Mouse (Mus musculus) left cerebral cortex, postnatal 36 days (tissue): Measurements from ENCODE around the gene Bbs2. TPM values are rescaled to one million over a fixed set of nuclear protein-coding genes. Genes with fewer than 3 reads are reported as not detected.
A peak's percentile ranks its signal among the peaks of the same experiment; 100 is the strongest.
"Not testable (repeated sequence)": the region's sequence is repeated elsewhere in the genome, so short reads cannot be mapped to it uniquely, and the experiment has no call there.

Experiments used
- DNase-seq, 2 experiments: peaks; one replicate each; pipeline ENCODE4 v3.0.0; 2021 to 2022; ENCODE audit warnings: low spot score in 2 of 2, mixed read lengths in 1 of 2
- intact Hi-C: fragments of 180-260 bp; cut with DNase I; formaldehyde crosslinking; loops from one replicate; pipeline ENCODE4 v1.15.1; 2025
- total RNA-seq, 2 experiments: library from RNA; stranded (reverse); gene quantifications; 2 replicates each; pipeline ENCODE4 v1.2.3; 2021

Gene Bbs2
- total RNA-seq, 2 experiments from 2014 or later: 25.4 to 35.3 TPM

DNA sequence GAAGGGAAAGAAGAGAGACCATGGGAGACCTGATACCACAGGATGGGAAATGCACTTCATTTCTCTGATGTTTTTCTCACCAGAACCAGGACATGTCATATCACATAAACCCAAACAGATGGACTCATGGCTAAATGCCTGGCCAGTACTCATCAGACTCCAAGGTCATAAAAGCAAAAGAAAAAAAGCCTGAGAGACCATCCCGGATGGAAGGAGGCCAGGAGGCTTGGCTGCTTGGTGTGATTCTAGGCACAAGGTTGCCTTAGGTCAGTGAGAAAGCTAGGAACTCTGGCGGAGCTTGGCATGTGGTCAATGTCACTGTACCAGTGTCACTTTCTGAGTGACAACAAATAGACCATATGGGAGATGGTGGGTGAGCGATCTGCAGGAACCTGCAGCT lies 9.1 kb upstream of the Bbs2 start:
- intact Hi-C loops: no loop called here
- no peak for DNase-seq

DNA sequence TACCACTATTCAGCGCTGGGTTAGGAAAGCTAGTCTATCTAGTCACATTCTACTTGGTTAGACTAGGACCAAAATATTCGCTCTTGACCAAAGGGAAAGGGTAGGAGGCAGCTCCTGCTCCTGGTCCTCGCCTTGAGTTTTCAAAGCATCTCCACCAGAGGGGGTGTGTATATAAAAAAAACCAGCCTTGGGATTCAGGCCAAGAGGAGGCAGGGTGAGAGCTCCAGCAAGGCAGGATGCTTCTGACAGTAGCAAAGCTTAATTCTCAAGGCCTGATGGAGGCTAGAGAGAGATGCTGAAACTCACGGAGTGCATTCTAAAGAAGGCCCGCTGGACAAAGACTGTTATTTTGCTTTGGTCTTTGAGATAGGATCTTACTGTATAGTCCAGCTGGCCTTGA lies 5.4 kb upstream of the Bbs2 start:
- intact Hi-C loops: loop anchor here (5.0 kb wide), 2 partner anchors 63 to 93 kb away; no protein-coding TSS in a partner anchor
- peak; percentile 43 to 46 for DNase-seq

DNA sequence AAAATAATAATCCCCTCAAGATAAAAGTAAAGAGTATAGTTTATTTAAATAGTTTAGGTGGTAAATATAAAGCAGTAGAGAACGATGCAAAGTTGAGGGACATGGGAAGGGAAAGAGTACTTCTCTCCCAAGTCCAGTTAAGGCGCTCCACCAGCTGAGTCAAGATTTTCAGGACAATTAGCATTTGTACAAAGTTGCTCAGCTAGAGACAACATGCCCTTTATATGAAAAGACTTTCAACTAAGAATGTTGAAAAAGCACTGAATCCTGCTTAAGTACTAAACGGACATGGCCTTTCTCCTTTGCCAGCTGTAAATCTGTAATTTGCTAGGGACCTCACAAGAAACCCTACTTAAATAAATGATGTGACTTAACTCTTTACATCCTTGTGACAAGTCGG lies 268 bp upstream of the Bbs2 start:
- intact Hi-C loops: loop anchor here (2.0 kb wide), 1 partner anchor 54 kb away; the partner anchor contains the start of gene Mt3
- DNase-seq: no peak

DNA sequence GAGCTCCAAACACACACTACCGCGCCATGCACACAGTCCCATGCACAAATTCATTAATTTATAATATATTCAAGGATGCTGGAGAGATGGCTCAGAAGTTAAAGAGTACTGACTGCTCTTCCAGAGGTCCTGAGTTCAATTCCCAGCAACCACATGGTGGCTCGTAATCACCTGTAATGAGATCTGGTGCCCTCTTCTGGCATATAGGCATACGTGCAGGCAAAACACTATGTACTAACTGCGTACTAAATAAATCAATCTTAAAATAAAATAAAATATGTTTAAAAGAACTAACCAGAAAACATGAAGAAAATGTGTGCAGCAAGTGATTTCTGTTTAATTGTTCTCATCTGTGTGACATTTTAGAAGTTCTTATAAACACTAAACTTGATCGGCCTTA lies 4.4 kb downstream of the Bbs2 start:
- intact Hi-C loops: no loop called here
- no peak for DNase-seq

DNA sequence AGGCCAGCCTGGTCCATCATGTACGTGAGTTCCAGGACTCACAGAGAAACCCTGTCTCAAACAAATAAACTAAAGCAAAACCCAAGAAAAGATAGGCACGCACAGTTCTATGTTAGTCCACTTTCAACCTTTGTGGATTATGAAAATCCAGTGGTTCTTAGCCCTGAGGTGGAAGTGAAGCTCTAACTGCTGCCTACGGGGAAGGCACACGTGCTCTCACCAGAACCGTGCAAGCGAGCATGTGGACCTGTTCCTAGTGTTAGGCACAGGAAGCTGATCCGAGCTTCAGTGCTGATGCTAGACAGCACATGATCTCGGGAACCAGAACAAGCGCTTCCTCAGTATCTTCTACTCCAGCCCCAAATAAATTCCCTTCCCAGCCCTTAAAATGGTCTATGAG lies 5.9 kb downstream of the Bbs2 start:
- no peak for DNase-seq
- intact Hi-C loops: no loop called here

DNA sequence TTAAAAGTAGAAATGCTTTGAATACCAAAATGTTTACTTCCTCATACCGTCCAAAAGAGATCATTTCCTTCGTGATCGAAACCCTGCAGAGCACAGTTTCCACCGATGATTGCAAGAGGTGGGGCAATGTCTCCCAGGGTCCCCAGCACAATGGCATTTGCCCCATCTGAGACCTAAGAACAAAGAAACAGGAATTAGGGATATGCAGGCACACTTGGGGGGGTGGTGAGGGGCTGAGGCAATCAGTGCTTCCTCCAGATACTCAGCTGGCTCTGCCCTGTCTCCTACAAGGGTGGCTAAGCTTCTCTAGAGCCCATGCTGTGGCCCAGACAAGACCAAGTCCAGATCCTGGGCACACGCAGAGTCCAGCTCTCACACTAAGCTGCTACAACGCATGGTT lies 9.0 kb downstream of the Bbs2 start:
- intact Hi-C loops: no loop called here
- DNase-seq: no peak

DNA sequence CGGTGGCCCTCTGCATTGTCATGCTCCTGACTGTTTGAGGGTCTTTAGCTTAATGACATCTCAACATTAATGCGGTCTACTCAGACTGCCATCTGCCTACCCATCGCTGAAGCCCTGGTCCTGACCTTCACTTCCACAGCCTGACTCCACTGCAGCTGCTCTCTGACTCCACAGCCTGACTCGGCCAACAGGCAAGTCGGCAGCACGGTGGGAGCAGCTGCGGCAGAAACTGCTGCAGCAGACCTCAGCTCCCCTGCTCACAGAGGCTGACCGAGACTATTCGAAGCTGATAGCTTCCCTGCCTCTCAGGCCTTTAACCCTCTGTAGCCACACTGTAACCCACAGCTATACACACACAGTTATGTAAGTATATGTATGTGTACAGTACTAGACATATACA lies 10.8 kb downstream of the Bbs2 start:
- intact Hi-C loops: no loop called here
- no peak for DNase-seq

DNA sequence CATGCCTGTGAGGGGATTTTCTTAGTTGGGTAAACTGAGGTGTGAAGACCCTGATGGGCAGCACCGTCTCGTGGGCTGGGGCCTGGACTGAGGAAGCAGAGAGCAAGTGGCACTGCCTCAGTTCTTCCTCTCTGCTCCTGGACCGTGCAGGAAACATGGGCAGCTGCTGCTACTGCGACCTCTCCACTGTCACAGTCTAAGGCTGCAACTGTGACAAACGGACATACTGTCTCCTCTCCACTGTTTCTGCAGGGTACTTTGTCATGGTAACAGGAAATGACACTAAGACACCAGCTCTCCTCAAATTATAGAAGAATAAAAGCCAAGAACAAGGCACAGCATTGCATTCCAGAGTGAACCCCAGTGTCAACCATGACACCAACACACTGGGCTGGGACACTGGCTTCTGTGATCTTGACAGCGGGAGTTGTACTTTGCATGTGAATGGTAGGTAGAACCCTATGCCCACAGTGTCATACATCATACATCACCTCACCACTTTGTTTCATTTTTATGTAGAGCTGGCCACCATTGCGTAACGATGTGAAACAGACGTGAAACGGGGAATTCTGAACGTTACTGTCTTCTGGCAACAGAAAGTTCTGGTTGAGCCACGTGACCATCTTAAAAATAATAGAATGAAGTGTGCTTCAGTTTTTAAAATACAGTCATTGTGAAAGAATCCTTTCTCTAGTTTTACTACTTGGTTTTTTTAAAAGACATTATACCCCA lies 22.1 kb downstream of the Bbs2 start:
- no peak for DNase-seq
- intact Hi-C loops: no loop called here

DNA sequence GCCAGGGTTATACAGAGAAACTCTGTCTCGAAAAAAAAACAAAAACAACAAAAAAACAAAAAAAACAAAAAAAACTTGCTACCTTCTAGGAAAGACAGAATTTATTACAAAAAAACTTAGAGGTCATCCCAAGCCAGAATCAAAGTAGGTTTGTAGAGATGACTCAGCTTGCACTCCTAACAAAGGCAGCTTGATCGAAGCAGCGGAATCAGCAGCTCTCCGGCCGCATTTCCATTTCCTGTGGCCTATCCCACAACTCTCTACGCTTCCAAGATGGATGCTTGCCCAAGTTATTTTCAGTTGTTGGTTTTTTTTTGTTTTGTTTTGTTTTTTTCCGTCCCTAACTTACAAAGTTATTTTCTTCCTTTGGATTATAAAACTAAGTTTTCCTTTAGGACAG lies 29.9 kb downstream of the Bbs2 start:
- intact Hi-C loops: no loop called here
- DNase-seq: no peak

DNA sequence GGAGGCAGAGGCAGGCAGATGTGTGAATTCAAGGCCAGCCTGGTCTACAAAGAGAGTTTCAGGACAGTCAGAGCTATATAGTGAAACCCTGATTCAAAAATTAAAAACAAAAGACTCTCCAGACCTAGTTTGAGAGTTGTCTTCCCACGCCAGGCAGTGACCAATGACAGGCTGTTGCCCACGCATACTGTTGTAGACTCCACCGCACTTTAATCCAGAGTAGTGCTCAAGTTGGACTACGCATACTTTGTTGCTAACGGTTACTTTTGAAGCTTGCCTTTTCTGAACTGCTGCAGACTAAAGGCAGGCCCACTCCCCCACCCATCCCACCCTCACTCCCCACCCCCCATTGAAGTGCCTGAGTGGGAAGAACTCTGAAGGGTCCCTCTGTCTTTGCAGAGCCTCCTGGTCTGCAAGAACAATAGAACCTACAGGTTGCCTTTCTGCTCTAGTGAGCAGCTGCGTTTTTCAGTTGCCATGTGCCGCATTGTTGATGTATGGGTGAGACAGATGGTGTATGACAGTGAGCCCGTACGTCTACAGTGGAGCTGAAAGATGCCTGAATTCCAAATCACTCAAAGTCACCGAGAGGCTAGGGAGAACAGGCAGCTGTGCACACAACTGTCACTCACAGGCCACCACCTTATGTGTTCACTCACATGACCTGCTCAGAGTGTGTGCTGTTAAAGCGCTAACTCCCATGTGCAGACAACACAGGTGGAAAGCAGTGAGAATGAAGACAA lies 32.4 kb downstream of the Bbs2 start:
- DNase-seq: no peak
- intact Hi-C loops: no loop called here

DNA sequence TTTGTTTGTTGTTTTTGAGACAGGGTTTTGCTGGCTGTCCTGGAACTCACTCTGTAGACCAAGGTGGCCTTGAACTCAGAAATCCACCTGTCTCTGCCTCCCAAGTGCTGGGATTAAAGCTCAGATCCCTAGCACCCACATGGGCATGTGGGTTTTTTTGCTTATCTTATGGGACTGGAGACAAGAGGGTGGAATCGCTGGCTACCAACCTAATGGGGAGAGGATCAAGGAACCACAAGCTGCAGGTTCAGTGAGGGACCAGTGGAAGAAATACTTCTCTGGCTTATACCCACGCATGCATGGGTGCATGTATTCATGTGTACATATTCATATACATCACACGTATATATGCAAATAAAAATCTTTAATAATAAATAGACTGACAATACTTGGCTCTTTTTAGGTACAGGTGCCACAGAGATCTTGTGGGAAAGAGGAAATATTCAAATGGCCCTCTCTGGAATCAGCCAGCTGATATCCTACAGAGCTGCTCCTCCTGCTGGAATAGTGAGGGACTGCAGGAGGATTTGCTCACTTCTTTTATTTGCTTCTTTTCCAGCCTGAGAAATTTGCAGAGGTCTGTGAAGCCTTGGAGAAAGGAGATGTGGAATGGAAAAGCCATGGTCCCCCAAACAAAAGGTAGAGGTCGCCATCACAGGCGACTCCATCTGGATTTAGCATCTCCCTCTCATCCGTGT lies 41.4 kb downstream of the Bbs2 start:
- intact Hi-C loops: no loop called here
- DNase-seq: peak in 1 of 2 experiments; percentile 28

DNA sequence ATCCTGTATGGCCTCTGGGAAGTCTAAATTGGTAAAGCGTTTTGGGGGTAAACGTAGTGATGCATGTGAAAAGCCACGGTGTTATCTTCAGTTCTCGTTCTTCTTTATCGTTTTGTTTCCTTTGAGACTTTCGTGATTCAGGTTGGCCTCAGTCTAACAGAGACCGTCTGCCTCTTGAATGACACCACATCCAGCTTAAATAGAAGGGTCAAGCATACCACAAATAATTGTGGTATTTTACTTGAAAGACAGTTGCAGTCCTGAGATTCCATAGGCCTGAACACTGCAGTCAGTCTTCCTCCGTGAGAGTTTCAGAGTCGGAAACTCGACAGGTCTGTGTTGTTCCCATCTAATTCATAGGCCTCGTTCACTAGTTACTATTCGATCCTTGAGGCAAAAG lies 46.0 kb downstream of the Bbs2 start:
- intact Hi-C loops: no loop called here

DNA sequence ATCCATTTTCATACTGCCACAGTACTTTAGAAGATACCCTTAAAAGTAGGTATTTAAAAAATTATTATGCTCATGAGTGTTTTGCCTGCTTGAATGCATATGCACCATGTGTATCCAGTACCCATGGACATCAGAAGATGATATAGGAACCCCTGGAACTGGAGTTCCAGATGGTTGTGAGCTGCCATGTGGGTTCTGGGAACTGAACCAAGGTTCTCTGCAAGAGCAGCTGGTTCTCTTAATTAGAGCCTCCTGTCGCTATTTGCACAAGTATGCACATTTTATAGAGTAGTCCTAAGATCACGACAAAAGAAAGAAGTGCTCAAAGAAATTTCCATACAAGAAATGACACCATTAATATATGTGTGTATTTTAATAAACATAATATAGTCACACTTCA lies 50.9 kb downstream of the Bbs2 start:
- DNase-seq: no peak
- intact Hi-C loops: no loop called here

More for the DNA sequence above, 46.0 kb downstream of the Bbs2 start:
- DNase-seq: no peak

DNA sequence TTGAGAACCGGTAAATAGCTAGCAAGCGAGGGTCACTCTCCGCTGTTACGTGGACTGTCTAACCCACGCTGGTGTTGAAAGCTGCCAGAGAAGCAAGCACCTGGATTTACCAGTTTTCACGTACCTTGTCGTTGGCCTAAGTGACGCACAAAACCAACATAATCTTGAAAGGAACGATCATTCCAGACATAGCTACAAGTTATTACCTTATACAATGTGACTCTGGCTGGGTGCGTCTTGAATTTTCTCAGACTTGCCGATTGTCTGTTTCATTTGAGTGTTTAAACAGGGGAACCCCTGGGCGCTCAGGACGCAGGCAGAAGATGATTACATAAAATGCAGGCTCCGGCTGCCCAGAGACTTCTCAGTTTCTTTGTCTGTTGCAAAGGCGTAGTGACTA lies 60.9 kb downstream of the Bbs2 start:
- intact Hi-C loops: no loop called here

DNA sequence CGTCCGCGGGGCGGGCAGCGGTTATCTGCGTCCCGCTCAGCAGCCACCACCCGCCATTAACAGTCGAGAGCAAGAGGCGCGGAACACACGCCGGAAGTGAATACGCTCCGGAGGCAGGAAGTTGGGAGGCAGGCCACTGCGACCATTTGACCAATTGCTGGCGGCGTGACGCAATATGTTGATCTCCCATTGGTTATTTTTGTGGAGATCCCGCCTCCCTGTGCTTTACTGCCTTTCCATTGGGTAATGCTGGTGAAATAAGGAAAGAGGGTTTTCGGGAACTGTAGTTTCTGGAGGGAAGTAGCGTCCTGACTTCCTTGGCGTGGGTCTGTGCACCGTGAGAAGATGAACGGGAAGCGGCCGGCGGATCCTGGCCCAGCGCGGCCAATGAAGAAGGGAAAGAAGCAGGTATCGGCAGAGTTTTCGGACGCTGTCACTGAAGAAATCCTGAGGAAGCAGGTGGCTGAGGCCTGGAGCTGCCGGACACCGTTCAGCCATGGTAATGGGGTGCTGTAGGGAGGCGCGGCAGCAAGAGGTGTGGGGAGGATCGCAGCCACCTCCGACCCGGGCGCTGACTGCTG lies 61.7 kb downstream of the Bbs2 start, which contains the start of the genes Nudt21 and Ogfod1:
TSS of gene Nudt21 (minus strand) at position 88 of the 581 bp plus-strand sequence.
TSS of gene Ogfod1 (plus strand) at position 255 of the 581 bp plus-strand sequence.
- intact Hi-C loops: no loop called here
- DNase-seq: peak; percentile 92 to 95

More for the DNA sequence above, 60.9 kb downstream of the Bbs2 start:
- DNase-seq: peak in 1 of 2 experiments; percentile 15

DNA sequence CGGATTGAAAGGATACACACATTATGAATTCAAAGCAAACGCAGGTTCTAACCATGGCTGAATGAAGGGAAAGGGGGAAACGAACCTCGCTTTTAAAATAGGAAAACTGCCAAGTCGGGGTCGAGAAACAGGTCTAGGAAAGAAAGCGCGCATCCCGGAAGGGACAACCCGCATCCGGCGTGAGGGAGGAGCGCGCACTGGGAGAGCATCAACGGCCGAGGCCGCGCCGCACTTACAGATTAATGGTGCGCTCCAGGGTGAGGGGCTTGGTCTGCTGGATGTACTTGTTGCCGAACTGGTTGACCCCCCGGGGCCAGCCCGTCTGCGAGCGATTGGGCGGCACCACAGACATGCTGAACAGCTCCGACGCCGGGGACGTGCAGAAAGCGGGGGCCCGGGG lies 62.2 kb downstream of the Bbs2 start:
- intact Hi-C loops: not testable (repeated sequence)
- peak; percentile 61 to 68 for DNase-seq

DNA sequence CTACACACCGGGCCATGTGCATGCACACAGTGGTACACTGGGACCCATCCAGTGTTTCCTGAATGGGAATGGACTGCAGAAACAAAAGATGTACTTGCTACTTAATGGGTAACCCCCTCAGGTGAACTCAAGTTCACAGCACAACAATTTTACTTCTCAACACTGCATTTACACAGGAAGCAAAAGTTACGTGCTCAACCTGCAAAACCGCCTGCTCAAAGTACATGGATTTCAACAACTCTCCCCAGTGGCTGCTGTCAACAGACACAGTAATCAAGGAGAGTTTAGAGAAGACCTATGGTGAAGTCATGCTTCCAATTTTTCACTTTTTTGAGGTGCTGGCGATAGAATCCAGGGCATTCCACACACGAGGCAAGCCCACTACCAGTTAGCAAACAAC lies 63.5 kb downstream of the Bbs2 start:
- no peak for DNase-seq
- intact Hi-C loops: no loop called here

DNA sequence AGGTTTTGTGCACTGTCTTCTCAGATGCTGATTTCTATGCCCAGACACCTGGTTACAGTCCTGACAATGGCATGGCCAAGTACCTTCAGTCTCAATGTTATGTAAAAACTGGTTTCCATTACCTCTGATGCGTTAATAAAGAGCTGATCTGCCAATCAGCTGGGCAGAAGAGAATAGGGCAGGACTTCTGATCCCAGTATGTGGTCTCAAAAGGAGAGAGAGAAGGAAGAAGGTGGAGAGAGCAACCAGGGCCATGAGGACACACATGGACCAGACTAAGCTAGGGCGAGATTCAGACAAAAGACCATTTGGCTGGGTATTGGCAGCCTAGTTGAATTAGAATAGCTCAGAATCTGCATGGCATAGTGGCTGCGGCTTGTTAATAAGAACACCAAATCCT lies 65.1 kb downstream of the Bbs2 start:
- intact Hi-C loops: no loop called here
- DNase-seq: no peak

DNA sequence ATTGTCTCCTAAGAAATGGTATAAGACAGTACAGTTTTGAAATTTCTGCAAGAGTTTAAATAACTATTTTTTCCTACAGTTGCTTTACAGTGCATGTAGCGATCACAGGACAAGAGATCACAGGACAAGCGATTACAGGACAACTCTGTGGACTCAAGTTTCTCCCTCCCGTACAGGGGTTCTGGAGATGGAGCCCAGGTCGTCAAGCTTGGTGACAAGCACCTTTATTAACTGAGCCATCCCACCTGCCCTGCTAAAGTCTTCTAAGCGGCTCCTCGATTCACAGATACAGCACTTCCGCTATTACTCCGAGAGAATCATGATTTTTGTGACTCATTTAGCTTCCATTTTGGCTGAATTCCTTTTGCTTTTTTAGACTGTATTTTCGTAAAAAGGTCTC lies 69.0 kb downstream of the Bbs2 start:
- intact Hi-C loops: no loop called here

DNA sequence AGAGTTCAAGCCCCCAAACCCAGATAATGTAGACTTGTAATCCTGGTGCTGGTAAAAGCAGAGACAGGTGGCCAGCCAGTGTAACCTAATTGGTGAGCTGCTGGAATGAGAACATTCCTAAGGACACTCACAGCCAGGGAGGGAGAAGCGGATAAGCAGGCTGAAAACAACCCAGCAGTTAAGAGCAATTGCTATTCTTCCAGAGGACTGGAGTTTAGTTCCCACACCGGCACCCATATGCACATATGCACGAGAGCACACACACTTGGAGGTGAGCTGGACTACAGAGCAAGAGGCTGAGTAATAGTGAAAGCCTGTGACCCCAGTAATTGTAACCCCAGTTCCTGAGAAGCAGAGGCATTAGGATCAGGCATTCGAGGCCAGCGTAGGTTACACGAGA lies 74.8 kb downstream of the Bbs2 start:
- intact Hi-C loops: no loop called here

More for the DNA sequence above, 69.0 kb downstream of the Bbs2 start:
- no peak for DNase-seq

More for the DNA sequence above, 74.8 kb downstream of the Bbs2 start:
- DNase-seq: no peak
